Mouse (Mus musculus) CH12.LX (cell line): ENCODE measurements around the gene Babam2.

Source experiments
- MAX ChIP-seq: IDR thresholded peaks from 2 replicates; pipeline ENCODE4 v1.6.1; 2011; ENCODE audit warnings: low read length, improper control_type of control experiment
- POLR2A ChIP-seq: IDR thresholded peaks from 2 replicates; pipeline ENCODE4 v1.6.1; 2011; ENCODE audit warnings: low read depth, mild to moderate bottlenecking, improper control_type of control experiment, low read length
- USF1 ChIP-seq: IDR thresholded peaks from 2 replicates; pipeline ENCODE4 v1.6.1; 2014; ENCODE audit warnings: low read depth, mild to moderate bottlenecking, inconsistent platforms, low read length, improper control_type of control experiment

GRCm38 (mm10) chr5:31795414-31795813 lies 97.9 kb downstream of the Babam2 start:
- TF ChIP-seq USF1 (no peak), POLR2A (no peak), MAX (no peak)
